Mouse (Mus musculus): ENCODE data around the gene Setd1a. TPM values are rescaled to one million over a fixed set of nuclear protein-coding genes. Genes with fewer than 3 reads are reported as not detected.

Setd1a gene
- total and polyA plus RNA-seq, 3 experiments = 4.5 to 51.0 (median 9.8) TPM

- Histone ChIP-seq H3K27ac (ENCODE audit: insufficient read depth, low read depth) (no peak overlapping the region), H3K4me3 (replicated peaks in 1 of 3; ENCODE audit: low read depth in 2 of 3, low read length in 2 of 3, poor library complexity in 1 of 3) (no peak overlapping the region), H3K27me3 (replicated peaks) (no peaks in the 10 kb centered on the region), H3K4me2 (ENCODE audit: insufficient read depth, low read depth, poor library complexity, severe bottlenecking) (no peak overlapping the region), H3K9ac (ENCODE audit: insufficient read depth, low read depth) (no peak overlapping the region), H3K79me2 (replicated peaks; ENCODE audit: control insufficient read depth, extremely low read depth, insufficient read depth, poor library complexity, severe bottlenecking) (no peaks in the 10 kb centered on the region), H3K36me3 (replicated peaks in 1 of 2; ENCODE audit: control insufficient read depth in 1 of 2, insufficient read depth in 1 of 2, low read length in 1 of 2) (peaks cover 77 to 96% of the 10 kb centered on the region in 2 experiments), H3K9me3 (replicated peaks; ENCODE audit: low read length) (no peaks in the 10 kb centered on the region), H3K4me1 (ENCODE audit: control insufficient read depth in 1 of 2, insufficient read depth in 2 of 2) (peaks cover 0 to 6% of the 10 kb centered on the region in 2 experiments; a peak in 2 of 4 replicates)
- in situ Hi-C loops (cut with MboI; ENCODE audit: low pct_ligation_motif_present, low pct_unique_long_range_greater_than_20kb, low sequenced_read_pairs) (loop anchor here (25.0 kb wide), 1 partner anchor 810 kb away; the partner anchor contains the start of genes Cdipt and Cdiptos), dilution Hi-C loops (cut with MboI; ENCODE audit: extremely low pct_ligation_motif_present, extremely low pct_unique_long_range_greater_than_20kb, low sequenced_read_pairs) (no loop called here)
- no peak for TF ChIP-seq JUN (IDR thresholded peaks at IDR 0.05; ENCODE audit: insufficient read depth, low read depth, low read length)
- no peak for TF ChIP-seq SMC3 (IDR thresholded peaks at IDR 0.05; ENCODE audit: low read depth, low read length)
- TF ChIP-seq MXI1 (IDR thresholded peaks at IDR 0.05; ENCODE audit: low read depth, low read length) = no peak
- TF ChIP-seq PAX5 (IDR thresholded peaks at IDR 0.05; ENCODE audit: low read length) = no peak
- TF ChIP-seq MEF2A (IDR thresholded peaks at IDR 0.05; ENCODE audit: borderline replicate concordance, low read depth, low read length) = no peak
- DNase-seq (ENCODE audit: extremely low read depth) = no peak
Measured at GRCm38 (mm10) chr7:127797076-127797845, 20.8 kb downstream of the Setd1a start.

GRCm38 (mm10) chr7:127798591-127798990, 22.1 kb downstream of the Setd1a start:
- Histone ChIP-seq H3K27me3 (replicated peaks) (no peaks in the 10 kb centered on the region), H3K4me2 (ENCODE audit: insufficient read depth, low read depth, poor library complexity, severe bottlenecking) (no peak overlapping the region), H3K27ac (ENCODE audit: insufficient read depth, low read depth) (no peak overlapping the region), H3K9me3 (replicated peaks; ENCODE audit: low read length) (no peaks in the 10 kb centered on the region), H3K36me3 (replicated peaks in 1 of 2; ENCODE audit: control insufficient read depth in 1 of 2, insufficient read depth in 1 of 2, low read length in 1 of 2) (peaks cover 69 to 96% of the 10 kb centered on the region in 2 experiments), H3K4me3 (replicated peaks in 1 of 3; ENCODE audit: low read depth in 2 of 3, low read length in 2 of 3, poor library complexity in 1 of 3) (no peak overlapping the region), H3K9ac (ENCODE audit: insufficient read depth, low read depth) (no peak overlapping the region), H3K79me2 (replicated peaks; ENCODE audit: control insufficient read depth, extremely low read depth, insufficient read depth, poor library complexity, severe bottlenecking) (no peaks in the 10 kb centered on the region), H3K4me1 (ENCODE audit: control insufficient read depth in 1 of 2, insufficient read depth in 2 of 2) (peaks cover 0 to 13% of the 10 kb centered on the region in 2 experiments; a peak in 2 of 4 replicates)
- in situ Hi-C loops (cut with MboI; ENCODE audit: low pct_ligation_motif_present, low pct_unique_long_range_greater_than_20kb, low sequenced_read_pairs) = loop anchor here (25.0 kb wide), 1 partner anchor 811 kb away; the partner anchor contains the start of genes Cdipt and Cdiptos
- no peak for TF ChIP-seq ZNF384 (IDR thresholded peaks at IDR 0.05; ENCODE audit: low read depth, low read length)
- no peak for TF ChIP-seq MXI1 (IDR thresholded peaks at IDR 0.05; ENCODE audit: low read depth, low read length)
- no peak for TF ChIP-seq IRF4 (IDR thresholded peaks at IDR 0.05; ENCODE audit: low read depth, low read length)
- no peak for TF ChIP-seq JUN (IDR thresholded peaks at IDR 0.05; ENCODE audit: insufficient read depth, low read depth, low read length)
- TF ChIP-seq SIN3A (IDR thresholded peaks at IDR 0.05; ENCODE audit: low read length) = no peak
- no peak for TF ChIP-seq NELFE (IDR thresholded peaks at IDR 0.05; ENCODE audit: low read depth, low read length)
- TF ChIP-seq E2F4 (IDR thresholded peaks at IDR 0.05; ENCODE audit: insufficient replicate concordance, low read depth, low read length) = no peak
- TF ChIP-seq NRF1 (IDR thresholded peaks at IDR 0.05; ENCODE audit: low read depth, low read length) = no peak
- no peak for TF ChIP-seq SMC3 (IDR thresholded peaks at IDR 0.05; ENCODE audit: low read depth, low read length)
- no peak for TF ChIP-seq ETS1 (conservative IDR thresholded peaks at IDR 0.05; ENCODE audit: low read depth, low read length)
- no peak for DNase-seq (ENCODE audit: extremely low read depth)
- dilution Hi-C loops (cut with MboI; ENCODE audit: extremely low pct_ligation_motif_present, extremely low pct_unique_long_range_greater_than_20kb, low sequenced_read_pairs) = no loop called here

Data from CH12.LX (cell line).